Mouse (Mus musculus): ENCODE measurements around the gene Gm9. TPM values are rescaled to one million over a fixed set of nuclear protein-coding genes. Genes with fewer than 3 reads are reported as not detected.
"Not testable (repeated sequence)": the region's sequence is repeated elsewhere in the genome, so short reads cannot be mapped to it uniquely, and the experiment has no call there.

Gm9 gene
- not detected in 2 replicates for polyA plus RNA-seq (2014; fragmentation: Nextera tagmentation; extraction: Ambion mirVana)

GRCm38 (mm10) chrX:37210941-37211340, at the start of gene Gm9:
Gene Gm9, minus strand, starts transcription at chrX:37211041.
- no peak within 1 kb of the TSS for H3K4me2 ChIP-seq (replicated peaks; ENCODE audit: low read depth, low read length)
- no peaks in the 10 kb centered on the region for H3K27me3 ChIP-seq (ENCODE audit: control insufficient read depth, insufficient read depth, low read length)
- H3K4me3 ChIP-seq (ENCODE audit: low read length), result no peak within 1 kb of the TSS
- no peaks in the 10 kb centered on the region for H3K4me1 ChIP-seq (ENCODE audit: control insufficient read depth, insufficient read depth, low read length)
- ATAC-seq (ENCODE audit: low FRiP score, low TSS enrichment), result no peak
- no peak within 1 kb of the TSS for H3K9ac ChIP-seq (ENCODE audit: low read depth, low read length)
- WGBS, result 86% methylated on average over 10 of the region's 10 CpGs
- H3K27ac ChIP-seq (ENCODE audit: low read depth, low read length), result no peak within 1 kb of the TSS
- no peaks in the 10 kb centered on the region for H3K9me3 ChIP-seq (ENCODE audit: control insufficient read depth, low read length)
- H3K36me3 ChIP-seq (ENCODE audit: control insufficient read depth, insufficient read depth, low read length), result no peaks in the 10 kb centered on the region

- H3K36me3 ChIP-seq (ENCODE audit: control insufficient read depth, insufficient read depth, low read length); H3K4me2 ChIP-seq (replicated peaks; ENCODE audit: low read depth, low read length); ATAC-seq (ENCODE audit: low FRiP score, low TSS enrichment); H3K9ac ChIP-seq (ENCODE audit: low read depth, low read length); H3K27me3 ChIP-seq (ENCODE audit: control insufficient read depth, insufficient read depth, low read length); H3K4me1 ChIP-seq (ENCODE audit: control insufficient read depth, insufficient read depth, low read length); H3K9me3 ChIP-seq (ENCODE audit: control insufficient read depth, low read length); H3K27ac ChIP-seq (ENCODE audit: low read depth, low read length); H3K4me3 ChIP-seq (ENCODE audit: low read length): not testable (repeated sequence)
- 100% methylated on average over 1 of the region's 3 CpGs for WGBS
Measured at GRCm38 (mm10) chrX:37249619-37250018, 38.8 kb upstream of the Gm9 start, which contains the start of gene Rhox3a. Gene Rhox3a, plus strand, starts transcription at chrX:37249919.

- no CpG with 5 or more reads among the region's 9 CpGs for WGBS
- ATAC-seq (ENCODE audit: low FRiP score, low TSS enrichment), result not testable (repeated sequence)
Measured at GRCm38 (mm10) chrX:37244676-37245075, 33.8 kb upstream of the Gm9 start, which contains the start of gene Rhox2a. Gene Rhox2a, plus strand, starts transcription at chrX:37244976.

GRCm38 (mm10) chrX:37222158-37222557, 11.3 kb upstream of the Gm9 start, which contains the start of gene Rhox1:
Gene Rhox1, minus strand, starts transcription at chrX:37222258.
- not testable (repeated sequence) for H3K4me3 ChIP-seq (ENCODE audit: low read length); H3K36me3 ChIP-seq (ENCODE audit: control insufficient read depth, insufficient read depth, low read length); H3K9me3 ChIP-seq (ENCODE audit: control insufficient read depth, low read length); H3K9ac ChIP-seq (ENCODE audit: low read depth, low read length); H3K4me1 ChIP-seq (ENCODE audit: control insufficient read depth, insufficient read depth, low read length); H3K4me2 ChIP-seq (replicated peaks; ENCODE audit: low read depth, low read length); H3K27ac ChIP-seq (ENCODE audit: low read depth, low read length); H3K27me3 ChIP-seq (ENCODE audit: control insufficient read depth, insufficient read depth, low read length); ATAC-seq (ENCODE audit: low FRiP score, low TSS enrichment)
- WGBS, result 74% methylated on average over 1 of the region's 1 CpGs

More at GRCm38 (mm10) chrX:37244676-37245075, 33.8 kb upstream of the Gm9 start, which contains the start of gene Rhox2a:
- not testable (repeated sequence) for H3K4me3 ChIP-seq (ENCODE audit: low read length); H3K4me1 ChIP-seq (ENCODE audit: control insufficient read depth, insufficient read depth, low read length); H3K36me3 ChIP-seq (ENCODE audit: control insufficient read depth, insufficient read depth, low read length); H3K4me2 ChIP-seq (replicated peaks; ENCODE audit: low read depth, low read length); H3K9ac ChIP-seq (ENCODE audit: low read depth, low read length); H3K27ac ChIP-seq (ENCODE audit: low read depth, low read length); H3K9me3 ChIP-seq (ENCODE audit: control insufficient read depth, low read length); H3K27me3 ChIP-seq (ENCODE audit: control insufficient read depth, insufficient read depth, low read length)

- H3K27ac ChIP-seq (ENCODE audit: low read depth, low read length), result no peak overlapping the region
- no peak for ATAC-seq (ENCODE audit: low FRiP score, low TSS enrichment)
- H3K27me3 ChIP-seq (ENCODE audit: control insufficient read depth, insufficient read depth, low read length), result no peaks in the 10 kb centered on the region
- no peaks in the 10 kb centered on the region for H3K4me1 ChIP-seq (ENCODE audit: control insufficient read depth, insufficient read depth, low read length)
- H3K4me3 ChIP-seq (ENCODE audit: low read length), result no peak overlapping the region
- no peaks in the 10 kb centered on the region for H3K9me3 ChIP-seq (ENCODE audit: control insufficient read depth, low read length)
- H3K4me2 ChIP-seq (replicated peaks; ENCODE audit: low read depth, low read length), result no peak overlapping the region
- no peak overlapping the region for H3K9ac ChIP-seq (ENCODE audit: low read depth, low read length)
- no peaks in the 10 kb centered on the region for H3K36me3 ChIP-seq (ENCODE audit: control insufficient read depth, insufficient read depth, low read length)
- WGBS, result 66% methylated on average over 8 of the region's 8 CpGs
Measured at GRCm38 (mm10) chrX:37198676-37199075, 12.2 kb downstream of the Gm9 start.

GRCm38 (mm10) chrX:37191744-37192379, 19.0 kb downstream of the Gm9 start:
- Histone ChIP-seq H3K27me3 (ENCODE audit: control insufficient read depth, insufficient read depth, low read length) (no peaks in the 10 kb centered on the region), H3K4me1 (ENCODE audit: control insufficient read depth, insufficient read depth, low read length) (no peaks in the 10 kb centered on the region), H3K4me2 (replicated peaks; ENCODE audit: low read depth, low read length) (peak overlapping the region; percentile 59), H3K27ac (ENCODE audit: low read depth, low read length) (no peak overlapping the region), H3K9me3 (ENCODE audit: control insufficient read depth, low read length) (no peaks in the 10 kb centered on the region), H3K9ac (ENCODE audit: low read depth, low read length) (peak overlapping the region; percentile 58), H3K4me3 (ENCODE audit: low read length) (peak overlapping the region; percentile 54), H3K36me3 (ENCODE audit: control insufficient read depth, insufficient read depth, low read length) (no peaks in the 10 kb centered on the region)
- peak; percentile 22; the same call in 1 of the 2 replicates for ATAC-seq (ENCODE audit: low FRiP score, low TSS enrichment)
- WGBS, result 40% methylated on average over 28 of the region's 28 CpGs

- peak within 1 kb of the TSS; percentile 59 for H3K4me2 ChIP-seq (replicated peaks; ENCODE audit: low read depth, low read length)
- no peaks in the 10 kb centered on the region for H3K27me3 ChIP-seq (ENCODE audit: control insufficient read depth, insufficient read depth, low read length)
- H3K9ac ChIP-seq (ENCODE audit: low read depth, low read length), result peak within 1 kb of the TSS; percentile 58
- ATAC-seq (ENCODE audit: low FRiP score, low TSS enrichment), result peak; percentile 90
- H3K4me1 ChIP-seq (ENCODE audit: control insufficient read depth, insufficient read depth, low read length), result no peaks in the 10 kb centered on the region
- no peaks in the 10 kb centered on the region for H3K36me3 ChIP-seq (ENCODE audit: control insufficient read depth, insufficient read depth, low read length)
- 29% methylated on average over 62 of the region's 63 CpGs for WGBS
- no peak within 1 kb of the TSS for H3K27ac ChIP-seq (ENCODE audit: low read depth, low read length)
- no peaks in the 10 kb centered on the region for H3K9me3 ChIP-seq (ENCODE audit: control insufficient read depth, low read length)
- H3K4me3 ChIP-seq (ENCODE audit: low read length), result peak within 1 kb of the TSS; percentile 54
Measured at GRCm38 (mm10) chrX:37191105-37191743, 19.6 kb downstream of the Gm9 start, which contains the start of the genes Ndufa1 and Rnf113a1. Gene Ndufa1, minus strand, starts transcription at chrX:37191163. Gene Rnf113a1, plus strand, starts transcription at chrX:37191245.

- Histone ChIP-seq H3K9me3 (ENCODE audit: control insufficient read depth, low read length) (no peaks in the 10 kb centered on the region), H3K4me1 (ENCODE audit: control insufficient read depth, insufficient read depth, low read length) (no peaks in the 10 kb centered on the region), H3K4me2 (replicated peaks; ENCODE audit: low read depth, low read length) (peak overlapping the region; percentile 59), H3K36me3 (ENCODE audit: control insufficient read depth, insufficient read depth, low read length) (no peaks in the 10 kb centered on the region), H3K4me3 (ENCODE audit: low read length) (peak overlapping the region; percentile 54), H3K27ac (ENCODE audit: low read depth, low read length) (no peak overlapping the region), H3K9ac (ENCODE audit: low read depth, low read length) (peak overlapping the region; percentile 58), H3K27me3 (ENCODE audit: control insufficient read depth, insufficient read depth, low read length) (no peaks in the 10 kb centered on the region)
- 31% methylated on average over 20 of the region's 20 CpGs for WGBS
- ATAC-seq (ENCODE audit: low FRiP score, low TSS enrichment), result no peak; the same call in 1 of the 2 replicates
Measured at GRCm38 (mm10) chrX:37190755-37191104, 20.1 kb downstream of the Gm9 start.

- H3K9ac ChIP-seq (ENCODE audit: low read depth, low read length); H3K4me3 ChIP-seq (ENCODE audit: low read length); ATAC-seq (ENCODE audit: low FRiP score, low TSS enrichment); H3K4me2 ChIP-seq (replicated peaks; ENCODE audit: low read depth, low read length); H3K4me1 ChIP-seq (ENCODE audit: control insufficient read depth, insufficient read depth, low read length); H3K27me3 ChIP-seq (ENCODE audit: control insufficient read depth, insufficient read depth, low read length); H3K36me3 ChIP-seq (ENCODE audit: control insufficient read depth, insufficient read depth, low read length); H3K9me3 ChIP-seq (ENCODE audit: control insufficient read depth, low read length); H3K27ac ChIP-seq (ENCODE audit: low read depth, low read length): not testable (repeated sequence)
- WGBS, result 74% methylated on average over 8 of the region's 8 CpGs
Measured at GRCm38 (mm10) chrX:37184401-37184800, 26.4 kb downstream of the Gm9 start.

Measured in kidney, embryonic 14.5 days (tissue).